Mouse (Mus musculus) embryo, embryonic 9.5 days (tissue): ENCODE measurements at regions not wholly inside any gene's neighbourhood (a gene's known extent, or its start where the extent isn't known, plus 50 kb on each side); places are given as distances from the start of the nearest gene placed in this dataset.

ENCODE experiments used
- DNase-seq: peaks from one replicate; pipeline ENCODE4 v3.0.0-alpha.2; 2017; ENCODE audit errors: extremely low spot score

- peak; percentile 9 for DNase-seq
Observed at GRCm38 (mm10) chr4:35477211-35478005, 251.4 kb upstream of the C9orf72 start.

GRCm38 (mm10) chr4:35474020-35474419 lies 248.0 kb upstream of the C9orf72 start:
- no peak for DNase-seq
